Mouse (Mus musculus): ENCODE results near the gene Smndc1. TPM values are rescaled to one million over a fixed set of nuclear protein-coding genes. Genes with fewer than 3 reads are reported as not detected.

Smndc1 gene
- total and polyA plus RNA-seq, 2 experiments from 2014 or later: 9.7 to 34.4 TPM

- DNase-seq (ENCODE audit: low spot score) (peak; percentile 52), ATAC-seq (peak; percentile 43; the same call in 1 of the 2 replicates)
- Histone ChIP-seq H3K4me1 (ENCODE audit: insufficient read depth, low read length) (0 out of 2 replicates have a peak, but pooled peaks cover 9% of the 10 kb centered on the region), H3K27me3 (ENCODE audit: insufficient read depth, low read length) (no peaks in the 10 kb centered on the region), H3K9me3 (ENCODE audit: low read length) (no peaks in the 10 kb centered on the region), H3K27ac (no peak overlapping the region), H3K9ac (replicated peaks; ENCODE audit: low read length) (no peak overlapping the region), H3K4me3 (ENCODE audit: low read length) (no peak overlapping the region), H3K4me2 (ENCODE audit: low read depth, low read length) (no peak overlapping the region), H3K36me3 (ENCODE audit: insufficient read depth, low read length) (no peaks in the 10 kb centered on the region)
- WGBS: 46% methylated on average over 2 of the region's 2 CpGs
- peak; percentile 64 for TF ChIP-seq CTCF (IDR thresholded peaks at IDR 0.05; ENCODE audit: low read depth)
Measured at GRCm38 (mm10) chr19:53362967-53363366, 27.4 kb downstream of the Smndc1 start.

DNA sequence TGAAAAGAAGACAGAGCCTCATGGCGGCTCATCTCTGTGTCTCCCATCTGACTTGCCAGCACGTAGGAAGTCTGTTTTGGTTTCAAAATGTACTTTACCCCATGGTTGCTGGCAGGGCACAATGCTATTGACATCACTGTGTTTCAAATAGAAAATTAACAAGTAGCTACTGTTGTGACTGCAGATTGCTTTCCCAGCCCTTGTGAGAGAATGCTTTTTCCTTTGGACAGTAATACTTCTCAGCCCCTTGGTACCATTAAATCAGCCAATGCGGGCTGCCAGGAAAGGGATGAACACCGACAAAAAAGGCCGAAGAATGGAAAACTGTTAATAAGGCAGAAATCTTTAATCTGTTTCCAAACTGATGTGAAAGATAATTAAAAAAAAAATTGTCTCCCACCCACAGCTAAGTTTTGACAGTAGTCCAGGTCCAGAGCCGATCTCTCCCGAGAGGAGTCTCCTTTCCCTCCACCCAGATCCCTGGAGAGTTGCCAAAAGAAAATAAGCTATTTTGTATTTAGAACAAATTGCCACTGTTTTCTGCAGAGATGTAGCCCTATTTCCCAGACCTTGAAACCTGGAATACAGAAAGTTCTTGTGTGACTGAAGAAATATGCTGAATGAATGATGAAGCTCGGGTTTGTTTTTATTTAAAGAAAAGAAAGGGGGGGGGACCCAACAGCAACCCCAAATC, 30.0 kb downstream of the Smndc1 start:
- H3K27ac ChIP-seq: peak overlapping the region; percentile 87
- H3K4me1 ChIP-seq (ENCODE audit: insufficient read depth, low read length): 0 out of 2 replicates have a peak, but pooled peaks cover 6% of the 10 kb centered on the region
- H3K9ac ChIP-seq (replicated peaks; ENCODE audit: low read length): peak overlapping the region; percentile 46
- DNase-seq (ENCODE audit: low spot score) (peak; percentile 71), ATAC-seq (peak; percentile 52)
- no peaks in the 10 kb centered on the region for H3K9me3 ChIP-seq (ENCODE audit: low read length)
- H3K36me3 ChIP-seq (ENCODE audit: insufficient read depth, low read length): no peaks in the 10 kb centered on the region
- no peak for TF ChIP-seq CTCF (IDR thresholded peaks at IDR 0.05; ENCODE audit: low read depth)
- peak overlapping the region; percentile 21 for H3K4me3 ChIP-seq (ENCODE audit: low read length)
- peak overlapping the region; percentile 57 for H3K4me2 ChIP-seq (ENCODE audit: low read depth, low read length)
- 28% methylated on average over 8 of the region's 8 CpGs for WGBS
- no peaks in the 10 kb centered on the region for H3K27me3 ChIP-seq (ENCODE audit: insufficient read depth, low read length)

- peak overlapping the region; percentile 21 for H3K4me3 ChIP-seq (ENCODE audit: low read length)
- H3K27ac ChIP-seq: peak overlapping the region; percentile 87
- 27% methylated on average over 22 of the region's 22 CpGs for WGBS
- peak; percentile 88 for DNase-seq (ENCODE audit: low spot score)
- ATAC-seq: peak; percentile 72
- H3K4me2 ChIP-seq (ENCODE audit: low read depth, low read length): peak overlapping the region; percentile 57
- H3K4me1 ChIP-seq (ENCODE audit: insufficient read depth, low read length): 0 out of 2 replicates have a peak, but pooled peaks cover 6% of the 10 kb centered on the region
- H3K9ac ChIP-seq (replicated peaks; ENCODE audit: low read length): peak overlapping the region; percentile 46
- H3K27me3 ChIP-seq (ENCODE audit: insufficient read depth, low read length): no peaks in the 10 kb centered on the region
- TF ChIP-seq CTCF (IDR thresholded peaks at IDR 0.05; ENCODE audit: low read depth): no peak
- H3K36me3 ChIP-seq (ENCODE audit: insufficient read depth, low read length): no peaks in the 10 kb centered on the region
- H3K9me3 ChIP-seq (ENCODE audit: low read length): no peaks in the 10 kb centered on the region
Measured at GRCm38 (mm10) chr19:53359160-53360033, 31.0 kb downstream of the Smndc1 start.

DNA sequence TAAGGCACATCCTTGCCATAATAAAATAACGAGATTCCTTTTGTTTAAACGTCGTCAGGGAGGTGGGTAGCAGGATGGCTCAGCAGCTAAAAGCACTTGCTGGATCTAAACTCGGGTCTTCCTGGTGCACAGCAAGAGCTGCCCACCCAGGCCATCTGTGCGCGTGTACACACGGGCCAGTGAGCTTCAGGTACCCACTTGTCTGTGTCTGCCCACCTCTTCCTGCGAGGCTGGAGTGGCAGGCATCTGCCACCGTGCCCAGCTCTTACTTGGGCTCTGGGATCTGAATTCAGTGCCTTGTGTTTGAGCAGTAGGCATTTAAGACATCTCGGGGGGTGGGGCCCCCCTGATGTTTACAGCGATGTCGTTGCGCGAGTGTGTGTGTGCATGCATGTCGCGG, 35.3 kb downstream of the Smndc1 start:
- ATAC-seq (no peak), DNase-seq (ENCODE audit: low spot score) (no peak)
- Histone ChIP-seq H3K4me2 (ENCODE audit: low read depth, low read length) (no peak overlapping the region), H3K4me1 (ENCODE audit: insufficient read depth, low read length) (no peaks in the 10 kb centered on the region), H3K4me3 (ENCODE audit: low read length) (no peak overlapping the region), H3K27ac (no peak overlapping the region; the same call in 1 of the 2 replicates), H3K9me3 (ENCODE audit: low read length) (no peaks in the 10 kb centered on the region), H3K36me3 (ENCODE audit: insufficient read depth, low read length) (peaks cover 4% of the 10 kb centered on the region; the same call in 1 of the 2 replicates), H3K9ac (replicated peaks; ENCODE audit: low read length) (no peak overlapping the region), H3K27me3 (ENCODE audit: insufficient read depth, low read length) (no peaks in the 10 kb centered on the region)
- 69% methylated on average over 16 of the region's 16 CpGs for WGBS
- TF ChIP-seq CTCF (IDR thresholded peaks at IDR 0.05; ENCODE audit: low read depth): no peak

- Histone ChIP-seq H3K4me3 (ENCODE audit: low read length) (no peak overlapping the region), H3K27me3 (ENCODE audit: insufficient read depth, low read length) (no peaks in the 10 kb centered on the region), H3K9ac (replicated peaks; ENCODE audit: low read length) (no peak overlapping the region), H3K27ac (no peak overlapping the region; the same call in 1 of the 2 replicates), H3K4me1 (ENCODE audit: insufficient read depth, low read length) (no peaks in the 10 kb centered on the region), H3K9me3 (ENCODE audit: low read length) (no peaks in the 10 kb centered on the region), H3K4me2 (ENCODE audit: low read depth, low read length) (no peak overlapping the region), H3K36me3 (ENCODE audit: insufficient read depth, low read length) (peaks cover 4% of the 10 kb centered on the region; the same call in 1 of the 2 replicates)
- 48% methylated on average over 7 of the region's 7 CpGs for WGBS
- no peak for ATAC-seq
- TF ChIP-seq CTCF (IDR thresholded peaks at IDR 0.05; ENCODE audit: low read depth): no peak
- DNase-seq (ENCODE audit: low spot score): no peak
Measured at GRCm38 (mm10) chr19:53354271-53355000, 35.9 kb downstream of the Smndc1 start.

GRCm38 (mm10) chr19:53353864-53354263, 36.5 kb downstream of the Smndc1 start:
- no peaks in the 10 kb centered on the region for H3K4me1 ChIP-seq (ENCODE audit: insufficient read depth, low read length)
- H3K4me3 ChIP-seq (ENCODE audit: low read length): no peak overlapping the region
- DNase-seq (ENCODE audit: low spot score) (no peak), ATAC-seq (no peak)
- H3K9me3 ChIP-seq (ENCODE audit: low read length): no peaks in the 10 kb centered on the region
- no peak overlapping the region for H3K27ac ChIP-seq
- no peak for TF ChIP-seq CTCF (IDR thresholded peaks at IDR 0.05; ENCODE audit: low read depth)
- no peaks in the 10 kb centered on the region for H3K27me3 ChIP-seq (ENCODE audit: insufficient read depth, low read length)
- H3K9ac ChIP-seq (replicated peaks; ENCODE audit: low read length): no peak overlapping the region
- WGBS: 80% methylated on average over 7 of the region's 7 CpGs
- H3K4me2 ChIP-seq (ENCODE audit: low read depth, low read length): no peak overlapping the region
- peaks cover 4% of the 10 kb centered on the region; the same call in 1 of the 2 replicates for H3K36me3 ChIP-seq (ENCODE audit: insufficient read depth, low read length)
